Mouse (Mus musculus): ENCODE results near the gene Safb2.

- TF ChIP-seq CTCF (IDR thresholded peaks at IDR 0.05; ENCODE audit: low read depth) (no peak), EP300 (IDR thresholded peaks at IDR 0.05; ENCODE audit: low read depth) (no peak)
These were observed 68.5 kb downstream of the Safb2 start for GRCm38 (mm10) chr17:56515690-56516410.

All from liver, postnatal 0 days (tissue).